Mouse (Mus musculus) lung, postnatal 0 days (tissue): ENCODE data around the gene Aes. TPM values are rescaled to one million over a fixed set of nuclear protein-coding genes. Genes with fewer than 3 reads are reported as not detected.
A peak's percentile ranks its signal among the peaks of the same experiment; 100 is the strongest.

Experiments used
- ATAC-seq: fragments of 200-750 bp; cut with Nextera tagmentation; 2 replicates; pipeline ENCODE4 v1.8.0; 2017; ENCODE audit warnings: moderate library complexity
- DNase-seq: peaks from one replicate; pipeline ENCODE4 v3.0.0-alpha.2; 2016; ENCODE audit warnings: low spot score
- H3K27ac ChIP-seq: fragments of 300-500 bp; sonication (generic); 2 replicates; pipeline ENCODE4 v1.5.1; 2014; ENCODE audit warnings: antibody characterized with exemption, mild to moderate bottlenecking, low read length, mixed read lengths
- H3K27me3 ChIP-seq: fragments of 300-500 bp; sonication (generic); replicated peaks from 2 replicates; pipeline ENCODE4 v1.6.1; 2014; ENCODE audit warnings: low read length, mixed read lengths; ENCODE audit not compliant: insufficient read depth
- H3K36me3 ChIP-seq: fragments of 300-500 bp; sonication (generic); 2 replicates; pipeline ENCODE4 v1.6.1; 2014; ENCODE audit warnings: low read length, mixed read lengths; ENCODE audit not compliant: insufficient read depth
- H3K4me1 ChIP-seq: fragments of 300-500 bp; sonication (generic); 2 replicates; pipeline ENCODE4 v1.6.1; 2014; ENCODE audit warnings: antibody characterized with exemption, low read depth, low read length, mixed read lengths; ENCODE audit not compliant: insufficient read depth
- H3K4me2 ChIP-seq: fragments of 300-500 bp; sonication (generic); replicated peaks from 2 replicates; pipeline ENCODE4 v1.6.1; 2014; ENCODE audit warnings: low read depth, mild to moderate bottlenecking, low read length, moderate library complexity, mixed read lengths
- H3K4me3 ChIP-seq: fragments of 300-500 bp; sonication (generic); 2 replicates; pipeline ENCODE4 v1.5.1; 2014; ENCODE audit warnings: low read depth, low read length
- H3K9ac ChIP-seq: fragments of 300-500 bp; sonication (generic); replicated peaks from 2 replicates; pipeline ENCODE4 v1.6.1; 2014; ENCODE audit warnings: low read depth, mild to moderate bottlenecking
- H3K9me3 ChIP-seq: fragments of 300-500 bp; sonication (generic); 2 replicates; pipeline ENCODE4 v1.6.1; 2016; ENCODE audit warnings: low read length, mixed read lengths
- CTCF ChIP-seq: IDR thresholded peaks from 2 replicates; pipeline ENCODE4 v1.5.1; 2016; ENCODE audit warnings: antibody characterized with exemption, mild to moderate bottlenecking
- EP300 ChIP-seq: IDR thresholded peaks from 2 replicates; pipeline ENCODE4 v1.6.1; 2016; ENCODE audit warnings: antibody characterized with exemption, mild to moderate bottlenecking, control low read depth
- WGBS: fragments of 180-500 bp; shearing (Covaris S2); extraction: QIAGEN DNeasy Blood & Tissue Kit; methylation state at CpG from one replicate; pipeline ENCODE4 v1.1.7; 2014; 5-methylcytosine and 5-hydroxymethylcytosine counted together
- polyA plus RNA-seq: library from polyadenylated mRNA; unstranded; fragments of >200 nt; fragmentation: Nextera tagmentation; extraction: Ambion mirVana; gene quantifications from 2 replicates; pipeline ENCODE4 v1.2.1, GENCODE M21; 2015

Gene Aes
- polyA plus RNA-seq, 1 experiment from 2014 or later: 473 TPM

DNA sequence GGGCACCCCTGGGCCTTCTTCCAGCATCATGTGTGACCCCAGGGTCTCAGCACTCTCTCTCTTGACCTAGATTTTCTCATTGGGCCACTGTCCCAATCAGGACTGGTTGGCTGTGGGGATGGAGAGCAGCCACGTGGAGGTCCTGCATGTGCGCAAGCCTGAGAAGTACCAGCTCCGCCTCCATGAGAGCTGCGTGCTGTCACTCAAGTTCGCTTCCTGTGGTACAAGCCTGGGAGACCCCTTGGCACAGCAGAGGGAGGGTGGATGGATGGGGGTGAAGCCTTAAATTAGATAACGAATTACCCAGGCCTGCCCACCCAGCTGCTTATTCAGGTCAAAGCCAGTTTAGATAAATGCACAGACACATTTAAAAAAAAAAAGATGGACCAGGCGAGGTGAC, 29.5 kb downstream of the Aes start:
- 67% methylated on average over 7 of the region's 7 CpGs for WGBS

DNA sequence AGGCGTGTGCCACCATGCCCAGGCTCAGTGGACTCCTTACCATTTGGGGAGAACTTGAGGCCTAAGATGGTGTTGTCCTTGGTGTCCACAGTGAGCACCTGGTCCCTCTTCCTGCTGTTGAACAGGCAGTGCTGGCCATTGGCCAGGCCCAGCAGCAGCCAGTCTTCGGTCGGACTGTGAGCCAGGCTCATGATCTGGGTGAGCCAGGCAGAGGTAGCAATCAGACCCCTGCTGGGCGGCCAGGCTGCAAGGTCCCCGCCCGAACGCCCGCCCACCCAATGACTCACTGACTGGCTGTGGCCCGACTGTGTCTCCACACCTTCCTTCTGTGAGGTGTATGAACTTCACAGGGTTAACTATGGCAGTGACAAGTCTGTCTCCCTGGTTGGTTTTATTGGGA, 32.6 kb downstream of the Aes start:
- Histone ChIP-seq H3K4me1 (peaks cover 5% of the 10 kb centered on the region; the same call in 1 of the 2 replicates), H3K27me3 (no peaks in the 10 kb centered on the region), H3K4me3 (no peak overlapping the region), H3K36me3 (peaks cover 5% of the 10 kb centered on the region; the same call in 1 of the 2 replicates), H3K4me2 (no peak overlapping the region), H3K9ac (no peak overlapping the region), H3K9me3 (no peaks in the 10 kb centered on the region), H3K27ac (no peak overlapping the region)
- no peak for TF ChIP-seq CTCF
- no peak for TF ChIP-seq EP300
- no peak for ATAC-seq
- DNase-seq: no peak
- WGBS: 58% methylated on average over 9 of the region's 9 CpGs

More for the DNA sequence above, 29.5 kb downstream of the Aes start:
- Histone ChIP-seq H3K4me3 (no peak overlapping the region), H3K36me3 (peaks cover 5% of the 10 kb centered on the region; the same call in 1 of the 2 replicates), H3K4me2 (no peak overlapping the region), H3K9me3 (no peaks in the 10 kb centered on the region), H3K9ac (no peak overlapping the region), H3K4me1 (no peaks in the 10 kb centered on the region), H3K27me3 (no peaks in the 10 kb centered on the region), H3K27ac (no peak overlapping the region)
- no peak for TF ChIP-seq EP300
- TF ChIP-seq CTCF: no peak
- ATAC-seq (no peak), DNase-seq (no peak)

DNA sequence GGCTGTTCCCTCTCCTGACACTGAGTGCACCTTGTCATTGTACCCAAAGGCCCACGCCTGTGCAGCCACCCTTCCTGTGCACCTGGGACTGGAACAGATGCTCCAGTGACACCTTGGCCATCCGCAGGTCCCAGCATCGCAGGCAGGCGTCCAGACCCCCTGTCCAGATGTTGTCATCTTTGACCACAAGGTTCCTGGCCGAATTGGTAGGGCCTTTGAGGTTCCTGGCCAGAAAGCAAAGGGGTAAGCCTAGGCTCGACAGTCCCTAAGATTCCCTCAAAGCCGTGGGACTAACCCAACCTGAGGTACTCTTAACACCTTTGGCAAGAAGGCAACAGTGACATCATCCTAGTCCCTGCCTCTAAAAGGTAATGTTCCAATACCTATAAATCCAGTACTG, 33.3 kb downstream of the Aes start:
- Histone ChIP-seq H3K4me3 (no peak overlapping the region), H3K9me3 (no peaks in the 10 kb centered on the region), H3K27me3 (no peaks in the 10 kb centered on the region), H3K36me3 (peaks cover 1% of the 10 kb centered on the region; the same call in 1 of the 2 replicates), H3K4me1 (peaks cover 5% of the 10 kb centered on the region; the same call in 1 of the 2 replicates), H3K9ac (no peak overlapping the region), H3K4me2 (no peak overlapping the region), H3K27ac (no peak overlapping the region)
- no peak for ATAC-seq
- no peak for TF ChIP-seq EP300
- no peak for TF ChIP-seq CTCF
- WGBS: 74% methylated on average over 7 of the region's 7 CpGs
- DNase-seq: no peak

DNA sequence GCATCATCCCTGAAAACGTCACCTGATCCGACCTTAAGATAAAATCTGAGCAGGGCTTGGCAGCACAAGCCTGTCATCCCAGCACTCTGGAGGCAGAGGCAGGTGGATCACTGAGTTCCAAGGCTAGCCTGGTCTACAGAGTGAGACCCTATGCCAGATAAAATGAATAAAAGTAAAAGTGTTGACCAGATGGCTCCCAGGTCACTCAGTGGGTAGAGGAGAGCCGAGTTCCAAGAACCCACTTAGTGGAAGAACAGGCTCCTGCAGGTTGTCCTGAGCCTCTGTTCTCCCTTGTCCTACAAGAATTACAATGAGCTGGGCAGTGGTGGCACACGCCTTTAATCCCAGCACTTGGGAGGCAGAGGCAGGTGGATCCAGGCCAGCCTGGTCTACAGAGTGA, 33.9 kb downstream of the Aes start:
- DNase-seq (no peak), ATAC-seq (no peak)
- no peak overlapping the region for H3K4me2 ChIP-seq
- no peak overlapping the region for H3K27ac ChIP-seq
- no peak for TF ChIP-seq EP300
- TF ChIP-seq CTCF: no peak
- WGBS: 60% methylated on average over 4 of the region's 4 CpGs
- H3K4me1 ChIP-seq: peaks cover 5% of the 10 kb centered on the region; the same call in 1 of the 2 replicates
- no peaks in the 10 kb centered on the region for H3K27me3 ChIP-seq
- H3K36me3 ChIP-seq: no peaks in the 10 kb centered on the region
- no peak overlapping the region for H3K4me3 ChIP-seq
- no peaks in the 10 kb centered on the region for H3K9me3 ChIP-seq
- H3K9ac ChIP-seq: no peak overlapping the region

DNA sequence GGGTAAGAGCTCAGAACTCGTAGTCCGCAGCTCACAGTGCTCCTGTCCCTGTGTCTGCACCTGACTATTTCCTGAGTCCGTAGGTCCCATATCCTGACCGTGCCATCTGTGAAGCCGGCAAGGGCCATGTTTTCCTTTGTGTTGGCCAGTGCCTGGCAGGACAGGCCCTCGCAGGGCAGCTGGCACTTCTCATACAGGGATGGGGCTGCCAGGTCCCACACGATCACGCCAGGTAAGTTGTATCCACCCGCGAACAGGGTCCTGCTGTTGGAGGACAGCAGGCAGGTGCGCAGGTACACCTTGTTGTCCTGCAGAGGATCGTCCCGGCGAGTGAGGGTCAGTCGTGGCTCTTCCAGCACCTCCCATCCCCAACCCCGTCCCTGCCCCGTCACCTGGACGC, 34.6 kb downstream of the Aes start:
- no peak overlapping the region for H3K9ac ChIP-seq
- H3K36me3 ChIP-seq: no peaks in the 10 kb centered on the region
- 67% methylated on average over 18 of the region's 18 CpGs for WGBS
- no peaks in the 10 kb centered on the region for H3K9me3 ChIP-seq
- no peak for TF ChIP-seq CTCF
- TF ChIP-seq EP300: no peak
- no peak overlapping the region for H3K27ac ChIP-seq
- no peak overlapping the region for H3K4me2 ChIP-seq
- DNase-seq: no peak
- no peaks in the 10 kb centered on the region for H3K27me3 ChIP-seq
- peaks cover 5% of the 10 kb centered on the region; the same call in 1 of the 2 replicates for H3K4me1 ChIP-seq
- H3K4me3 ChIP-seq: no peak overlapping the region
- no peak for ATAC-seq

DNA sequence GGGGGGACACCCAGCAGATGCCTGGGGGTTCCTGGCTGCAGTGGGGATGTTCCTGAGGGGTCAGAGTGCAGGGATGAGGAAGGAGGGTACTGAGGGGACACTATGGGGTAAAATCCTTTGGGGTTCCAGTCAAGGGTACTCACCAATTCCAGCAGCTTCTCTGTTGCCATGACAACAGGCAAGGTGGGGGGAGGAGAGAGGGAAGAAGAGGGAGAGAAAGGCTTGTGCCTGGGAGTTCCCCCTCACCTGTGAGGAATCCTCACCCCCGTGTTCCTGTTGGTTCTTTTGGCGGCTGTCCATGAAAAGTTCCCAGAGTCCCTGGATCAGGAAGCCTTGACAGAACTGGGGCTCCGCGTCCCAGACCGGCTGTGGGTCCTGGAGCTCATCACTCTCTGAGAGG, 36.3 kb downstream of the Aes start:
- WGBS: 35% methylated on average over 5 of the region's 5 CpGs
- Histone ChIP-seq H3K4me2 (no peak overlapping the region), H3K4me3 (no peak overlapping the region), H3K36me3 (no peaks in the 10 kb centered on the region), H3K27ac (no peak overlapping the region), H3K9me3 (no peaks in the 10 kb centered on the region), H3K27me3 (no peaks in the 10 kb centered on the region), H3K9ac (no peak overlapping the region), H3K4me1 (peaks cover 6% of the 10 kb centered on the region; the same call in 1 of the 2 replicates)
- ATAC-seq: no peak
- TF ChIP-seq EP300: no peak
- TF ChIP-seq CTCF: no peak
- no peak for DNase-seq

DNA sequence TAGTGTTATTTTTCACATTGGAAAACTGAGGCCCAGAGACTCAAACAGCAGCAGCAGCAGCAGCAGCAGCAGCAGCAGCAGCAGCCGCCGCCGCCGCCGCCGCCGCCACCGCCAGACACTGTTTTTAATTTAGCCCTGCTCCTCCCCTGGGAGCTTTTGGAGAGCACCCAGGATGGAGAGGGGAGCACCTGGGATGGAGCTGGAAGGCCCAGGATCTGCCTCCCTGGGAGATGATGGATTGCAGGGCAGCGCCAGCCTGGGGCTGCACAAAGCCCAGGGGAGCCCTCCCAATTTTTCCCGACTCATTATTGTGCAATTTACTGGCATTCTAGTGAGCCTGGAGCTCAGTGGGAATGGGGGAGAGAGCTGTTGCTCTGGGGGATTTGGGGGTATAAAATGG, 37.3 kb downstream of the Aes start:
- TF ChIP-seq CTCF (no peak), EP300 (no peak)
- no peaks in the 10 kb centered on the region for H3K27me3 ChIP-seq
- WGBS: 0% methylated on average over 10 of the region's 10 CpGs
- no peaks in the 10 kb centered on the region for H3K36me3 ChIP-seq
- DNase-seq (peak; percentile 52), ATAC-seq (peak; percentile 12; the same call in 1 of the 2 replicates)
- H3K27ac ChIP-seq: peak overlapping the region; percentile 40; the same call in 1 of the 2 replicates
- no peak overlapping the region for H3K9ac ChIP-seq
- H3K4me2 ChIP-seq: peak overlapping the region; percentile 57
- H3K9me3 ChIP-seq: no peaks in the 10 kb centered on the region
- peak overlapping the region; percentile 34 for H3K4me3 ChIP-seq
- peaks cover 11% of the 10 kb centered on the region; the same call in 1 of the 2 replicates for H3K4me1 ChIP-seq
